Mouse (Mus musculus) gastrocnemius, postnatal 10 days (tissue): ENCODE measurements around the gene Ttf1. TPM values are rescaled to one million over a fixed set of nuclear protein-coding genes. Genes with fewer than 3 reads are reported as not detected.
A peak's percentile ranks its signal among the peaks of the same experiment; 100 is the strongest.

Experiments used
- DNase-seq: peaks from one replicate; pipeline ENCODE4 v3.0.0; 2021; ENCODE audit warnings: mixed read lengths
- total RNA-seq, 2 experiments: library from RNA; stranded (reverse); gene quantifications; 2 replicates each; pipeline ENCODE4 v1.2.3; 2021

The Ttf1 gene
- total RNA-seq, 2 experiments from 2014 or later: 5.4 to 5.9 TPM

GRCm38 (mm10) chr2:29124936-29125701 lies 65.1 kb downstream of the Ttf1 start:
- peak; percentile 98 for DNase-seq

GRCm38 (mm10) chr2:29130118-29130899 lies 70.2 kb downstream of the Ttf1 start:
- no peak for DNase-seq

- no peak for DNase-seq
Measured at GRCm38 (mm10) chr2:29135161-29135560, 75.1 kb downstream of the Ttf1 start.

Other genes starting within 250 kb of the Ttf1 start
- 10 to 100 TPM; 17.2 to 19.3 TPM for gene Gtf3c4, start 219.9 kb upstream of the Ttf1 start, total RNA-seq
- gene Ddx31, start 219.9 kb upstream of the Ttf1 start, total RNA-seq: 1 to 10 TPM; 3.4 to 5.7 TPM
- gene Barhl1, start 143.6 kb upstream of the Ttf1 start, total RNA-seq: not detected
- gene Cfap77, start 5.2 kb upstream of the Ttf1 start, total RNA-seq: not detected
- gene Setx, start 63.9 kb downstream of the Ttf1 start, total RNA-seq: 10 to 100 TPM; 27.6 to 29.2 TPM
- gene Ntng2, start 192.7 kb downstream of the Ttf1 start, total RNA-seq: 10 to 100 TPM; 19.5 to 23.9 TPM